Comparison of ENCODE assay signal across 28 mouse cellular contexts in the genomic region with DNA sequence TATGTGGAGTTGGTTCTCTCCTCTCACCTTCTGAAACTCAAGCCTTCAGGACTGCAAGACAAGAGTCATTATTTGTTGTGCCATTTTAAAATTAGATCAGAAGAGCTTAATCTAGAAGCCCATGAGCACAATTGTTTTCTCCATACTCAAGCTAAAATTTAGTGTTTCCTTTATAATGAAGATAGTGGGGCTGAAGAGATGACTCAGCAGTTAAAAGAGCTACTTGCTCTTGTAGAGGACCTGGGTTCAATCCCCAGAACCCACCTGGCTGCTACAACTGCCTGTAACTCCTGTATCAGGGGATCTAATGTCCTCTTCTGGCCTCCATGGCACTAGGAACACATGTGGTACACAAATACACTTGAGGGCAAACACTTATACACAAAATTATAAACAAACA. TPM values are rescaled to one million over a fixed set of nuclear protein-coding genes. Genes with fewer than 3 reads are reported as not detected.
"Had no signal": no experiment of that assay in that cellular context is flagged by ENCODE, and none has a peak within 500 bp of the region (broad histone marks: within the 10 kb centered on the region; RNA-seq: fewer than 3 reads in every experiment).

No protein-coding gene starts in this region.

- H3K9ac ChIP-seq: embryonic facial prominence, embryonic 12.5 days; embryonic facial prominence, embryonic 13.5 days; embryonic facial prominence, embryonic 15.5 days; forebrain, embryonic 12.5 days; forebrain, embryonic 13.5 days; forebrain, embryonic 15.5 days; forebrain, postnatal 0 days had no signal

- H3K36me3 ChIP-seq: embryonic facial prominence, embryonic 10.5 days; embryonic facial prominence, embryonic 12.5 days; embryonic facial prominence, embryonic 13.5 days; embryonic facial prominence, embryonic 15.5 days; forebrain, embryonic 10.5 days; forebrain, embryonic 12.5 days; forebrain, embryonic 15.5 days; heart, embryonic 10.5 days had no signal

- H3K4me2 ChIP-seq: embryonic facial prominence, embryonic 12.5 days; embryonic facial prominence, embryonic 13.5 days; embryonic facial prominence, embryonic 15.5 days; forebrain, embryonic 12.5 days; forebrain, embryonic 13.5 days; forebrain, embryonic 15.5 days; heart, embryonic 11.5 days had no signal

- H3K9me3 ChIP-seq: embryonic facial prominence, embryonic 10.5 days; embryonic facial prominence, embryonic 12.5 days; embryonic facial prominence, embryonic 13.5 days; embryonic facial prominence, embryonic 15.5 days; forebrain, embryonic 10.5 days; forebrain, embryonic 12.5 days; forebrain, embryonic 13.5 days; forebrain, embryonic 15.5 days; heart, embryonic 10.5 days had no signal

- H3K27ac ChIP-seq: embryonic facial prominence, embryonic 10.5 days; embryonic facial prominence, embryonic 12.5 days; embryonic facial prominence, embryonic 13.5 days; embryonic facial prominence, embryonic 15.5 days; forebrain, embryonic 10.5 days; forebrain, embryonic 12.5 days; forebrain, embryonic 13.5 days; forebrain, embryonic 15.5 days; gastrocnemius, adult 2 months; heart, adult 2 months; heart, embryonic 10.5 days had no signal

- ATAC-seq: forebrain, embryonic 13.5 days; forebrain, embryonic 14.5 days; forebrain, embryonic 15.5 days; forebrain, embryonic 16.5 days; forebrain, postnatal 0 days had no signal

- H3K27me3 ChIP-seq: embryonic facial prominence, embryonic 12.5 days; embryonic facial prominence, embryonic 13.5 days; embryonic facial prominence, embryonic 15.5 days; forebrain, embryonic 12.5 days; forebrain, embryonic 13.5 days; forebrain, embryonic 15.5 days had no signal

- DNase-seq: cerebellum, adult 9-10 months; cerebellum, adult 9-11 months; cerebellum, postnatal 10 days; cerebellum, postnatal 14 days; cerebellum, postnatal 25 days; cerebellum, postnatal 36 days; embryo, embryonic 11 days; forebrain, postnatal 0 days; gastrocnemius, adult 2 months; gastrocnemius, postnatal 10 days; gastrocnemius, postnatal 14 days; gastrocnemius, postnatal 25 days; gastrocnemius, postnatal 36 days; heart, adult 2 months had no signal

- H3K4me3 ChIP-seq: embryonic facial prominence, embryonic 10.5 days; embryonic facial prominence, embryonic 12.5 days; embryonic facial prominence, embryonic 13.5 days; embryonic facial prominence, embryonic 15.5 days; erythroblast, embryonic 14.5 days; forebrain, embryonic 10.5 days; forebrain, embryonic 12.5 days; forebrain, embryonic 13.5 days; forebrain, embryonic 15.5 days; gastrocnemius, adult 2 months; heart, adult 2 months; heart, embryonic 10.5 days had no signal

RNA-seq across cellular contexts. Expression of gene Adamts7, which starts 45.6 kb away (rescaled TPM):
- total RNA-seq: common myeloid progenitor, adult 5-6 weeks had no signal
